Mouse (Mus musculus): ENCODE results near the gene Mcu.

DNA sequence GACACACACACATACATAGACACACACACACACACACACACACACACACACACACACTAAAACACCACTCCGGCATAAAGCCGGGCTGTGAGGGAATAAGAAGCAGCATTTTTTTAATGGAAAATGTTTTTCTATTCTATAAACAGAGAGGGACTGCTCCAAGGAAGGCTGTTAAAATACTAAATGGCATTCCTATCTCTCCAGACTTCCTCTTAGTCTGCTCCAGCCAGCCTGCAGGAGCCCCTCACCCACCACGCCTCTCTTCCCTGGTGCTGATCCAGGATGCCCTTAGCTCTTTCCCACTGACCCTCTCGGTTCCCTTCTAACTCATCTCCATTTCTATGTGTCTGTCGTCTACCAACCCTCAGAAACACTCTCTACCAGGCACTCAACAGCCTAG is 44.5 kb downstream of the Mcu start:
- TF ChIP-seq CTCF (conservative IDR thresholded peaks at IDR 0.05; ENCODE audit: low read length) (no peak), NANOG (IDR thresholded peaks at IDR 0.05; ENCODE audit: borderline replicate concordance, low read length) (no peak), POU5F1 (IDR thresholded peaks at IDR 0.05; ENCODE audit: borderline replicate concordance, low read length) (no peak)

Data from E14TG2a.4 (cell line).